9 mouse cellular contexts compared by ENCODE assay signal in the genomic region with DNA sequence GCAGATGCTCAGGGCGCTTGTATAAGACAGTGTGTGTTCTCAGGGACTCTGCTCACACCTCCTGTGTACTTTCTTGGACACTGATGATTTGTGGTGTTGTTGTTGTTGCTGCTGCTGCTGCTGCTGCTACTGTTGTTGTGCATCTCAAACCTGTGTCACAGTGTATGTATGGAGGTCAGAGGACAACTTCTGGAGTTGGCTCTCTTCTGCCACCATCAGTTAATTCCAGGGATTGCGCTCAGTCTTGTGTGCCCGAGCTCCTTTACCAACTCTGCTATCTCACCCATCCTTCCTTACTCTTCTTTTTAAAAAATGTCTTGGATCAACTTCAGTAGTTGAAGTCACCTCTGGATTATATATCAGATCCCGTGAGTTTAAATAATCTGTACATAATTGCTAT. TPM values are rescaled to one million over a fixed set of nuclear protein-coding genes. Genes with fewer than 3 reads are reported as not detected.
DNase-seq lines count a peak whose midpoint lies in the region; ATAC-seq and TF ChIP-seq lines count a peak whose summit lies in the region.
"Had no signal": no experiment of that assay in that cellular context is flagged by ENCODE, and none has a peak within 500 bp of the region (broad histone marks: within the 10 kb centered on the region; RNA-seq: fewer than 3 reads in every experiment).

No protein-coding gene starts in this region.

- POLR2A ChIA-PET in Patski (lab: Charles Lee), result interaction anchor here (0.6 to 0.9 kb wide), 2 partner anchors 129 to 885 kb away, joined by 3 to 7 read pairs; no protein-coding TSS in a partner anchor

- H3K27me3 ChIP-seq in Patski, result no peaks in the 10 kb centered on the region
- H3K27me3 ChIP-seq: limb, embryonic 15.5 days had no signal

- intact Hi-C loops in heart, postnatal 25 days (cut with DNase I), result loop anchor here (1.0 to 2.0 kb wide), 2 partner anchors 78 to 117 kb away; a partner anchor contains a TSS

- in situ Hi-C loops in Patski (cut with MboI; ENCODE audit: low pct_unique_long_range_greater_than_20kb), result loop anchor here (5.0 kb wide), 1 partner anchor 122 kb away; no protein-coding TSS in a partner anchor

- DNase-seq in heart, adult 8-10 months (ENCODE audit: low spot score), result peak; percentile 47
- DNase-seq in heart, postnatal 25 days (ENCODE audit: low spot score), result no peak
- DNase-seq in 3T3-L1 (ENCODE audit: low read depth, low spot score) (peak; percentile 76), Patski (ENCODE audit: low read depth, low spot score) (no peak)
- DNase-seq in cerebellum, postnatal 14 days, result peak; percentile 79 to 80
- DNase-seq in lung, postnatal 25 days (ENCODE audit: low spot score), result peak; percentile 62
- DNase-seq in thymus, postnatal 0 days (ENCODE audit: low spot score), result peak; percentile 54

- no peak for ATAC-seq in Patski
- ATAC-seq in hematopoietic stem cell, adult 5-6 weeks (replicated peaks in 1 of 2; ENCODE audit: insufficient read depth in 1 of 2, low FRiP score in 2 of 2, low TSS enrichment in 1 of 2, low read depth in 1 of 2, poor library complexity in 2 of 2, severe bottlenecking in 2 of 2), result peak; percentile 74 to 79

- CTCF ChIA-PET in Patski (lab: Charles Lee), result interaction anchor here (0.7 to 4.4 kb wide), 32 partner anchors 8 to 122 kb away, joined by 3 to 35 read pairs (median 4); a partner anchor contains a TSS

- peak; percentile 68 for TF ChIP-seq CTCF in Patski (IDR thresholded peaks at IDR 0.05)

RNA-seq across cellular contexts. Expression of a gene that starts 43.7 kb away (rescaled TPM):
- total RNA-seq in heart, adult 8-10 months (2022), result 10 to 100 TPM; 48.4 to 60.5 (median 52.1) TPM
- total RNA-seq in heart, postnatal 25 days (2021), result 10 to 100 TPM; 56.1 to 61.9 TPM
- 67.5 TPM for polyA plus RNA-seq in Patski (2021)
- 39.8 and 46.7 TPM in 2 replicates for total RNA-seq in hematopoietic stem cell, adult 5-6 weeks (2017)
- polyA plus RNA-seq in thymus, postnatal 0 days (2015; fragmentation: Nextera tagmentation; extraction: Ambion mirVana), result 15.6 and 17.0 TPM in 2 replicates

Comparison
In these comparisons a context has a peak if more than half of its experiments do, and no peak if none do; other contexts are left out.
1. DNase-seq: peak in heart, adult 8-10 months (single experiment), 3T3-L1 (single experiment), cerebellum, postnatal 14 days (2 of 2), lung, postnatal 25 days (single experiment) and thymus, postnatal 0 days (single experiment); none in heart, postnatal 25 days (single experiment) and Patski (single experiment).